Mouse (Mus musculus) intestine, embryonic 15.5 days (tissue): ENCODE data around the gene Olfr910. TPM values are rescaled to one million over a fixed set of nuclear protein-coding genes. Genes with fewer than 3 reads are reported as not detected.

Experiments used
- ATAC-seq: fragments of 200-750 bp; cut with Nextera tagmentation; 2 replicates; pipeline ENCODE4 v1.8.0; 2017; ENCODE audit warnings: moderate TSS enrichment, moderate library complexity
- H3K27ac ChIP-seq: fragments of 300-500 bp; sonication (generic); 2 replicates; pipeline ENCODE4 v1.5.1; 2015; ENCODE audit warnings: mild to moderate bottlenecking, inconsistent platforms
- H3K27me3 ChIP-seq: fragments of 300-500 bp; sonication (generic); replicated peaks from 2 replicates; pipeline ENCODE4 v1.6.1; 2015; ENCODE audit warnings: inconsistent platforms
- H3K36me3 ChIP-seq: fragments of 300-500 bp; sonication (generic); 2 replicates; pipeline ENCODE4 v1.6.1; 2015; ENCODE audit warnings: inconsistent platforms
- H3K4me1 ChIP-seq: fragments of 300-500 bp; sonication (generic); replicated peaks from 2 replicates; pipeline ENCODE4 v1.6.1; 2015; ENCODE audit warnings: inconsistent platforms
- H3K4me2 ChIP-seq: fragments of 300-500 bp; sonication (generic); replicated peaks from 2 replicates; pipeline ENCODE4 v1.6.1; 2015; ENCODE audit warnings: mild to moderate bottlenecking, inconsistent platforms
- H3K4me3 ChIP-seq: fragments of 300-500 bp; sonication (generic); replicated peaks from 2 replicates; pipeline ENCODE4 v1.5.1; 2015; ENCODE audit warnings: inconsistent platforms
- H3K9ac ChIP-seq: fragments of 300-500 bp; sonication (generic); 2 replicates; pipeline ENCODE4 v1.6.1; 2015; ENCODE audit warnings: inconsistent platforms
- H3K9me3 ChIP-seq: fragments of 300-500 bp; sonication (generic); 2 replicates; pipeline ENCODE4 v1.6.1; 2016; ENCODE audit warnings: inconsistent platforms
- WGBS: fragments of 180-500 bp; shearing (Covaris S2); methylation state at CpG from one replicate; pipeline ENCODE4 v1.1.7; 2015; 5-methylcytosine and 5-hydroxymethylcytosine counted together
- polyA plus RNA-seq: library from polyadenylated mRNA; unstranded; fragments of >200 nt; fragmentation: Nextera tagmentation; extraction: Ambion mirVana; gene quantifications from 2 replicates; pipeline ENCODE4 v1.2.1, GENCODE M21; 2015

Gene Olfr910
- not detected in 2 replicates for polyA plus RNA-seq

GRCm38 (mm10) chr9:38537549-38537948 lies at the start of gene Olfr910:
TSS of gene Olfr910 (plus strand) at chr9:38537849.
- no peak for ATAC-seq
- Histone ChIP-seq H3K9me3 (no peaks in the 10 kb centered on the region), H3K4me3 (no peak within 1 kb of the TSS), H3K27me3 (no peaks in the 10 kb centered on the region), H3K4me2 (no peak within 1 kb of the TSS), H3K9ac (no peak within 1 kb of the TSS), H3K36me3 (no peaks in the 10 kb centered on the region), H3K27ac (no peak within 1 kb of the TSS), H3K4me1 (no peaks in the 10 kb centered on the region)
- 93% methylated on average over 2 of the region's 2 CpGs for WGBS

GRCm38 (mm10) chr9:38495501-38495900 lies 42.1 kb upstream of the Olfr910 start, which contains the start of gene Olfr907:
TSS of gene Olfr907 (plus strand) at chr9:38495801.
- Histone ChIP-seq H3K4me2 (no peak within 1 kb of the TSS), H3K4me1 (no peaks in the 10 kb centered on the region), H3K36me3 (no peaks in the 10 kb centered on the region), H3K27me3 (no peaks in the 10 kb centered on the region), H3K9me3 (no peaks in the 10 kb centered on the region), H3K9ac (no peak within 1 kb of the TSS), H3K27ac (no peak within 1 kb of the TSS), H3K4me3 (no peak within 1 kb of the TSS)
- no peak for ATAC-seq
- WGBS = 82% methylated on average over 2 of the region's 2 CpGs

- no peak for ATAC-seq
- Histone ChIP-seq H3K36me3 (no peaks in the 10 kb centered on the region), H3K27ac (no peak overlapping the region), H3K4me1 (no peaks in the 10 kb centered on the region), H3K9me3 (no peaks in the 10 kb centered on the region), H3K4me2 (no peak overlapping the region), H3K27me3 (no peaks in the 10 kb centered on the region), H3K4me3 (no peak overlapping the region), H3K9ac (no peak overlapping the region)
- 67% methylated on average over 2 of the region's 2 CpGs for WGBS
Observed at GRCm38 (mm10) chr9:38512353-38512752, 25.3 kb upstream of the Olfr910 start.

GRCm38 (mm10) chr9:38521280-38521679 lies 16.4 kb upstream of the Olfr910 start, which contains the start of gene Olfr911-ps1:
TSS of gene Olfr911-ps1 (plus strand) at chr9:38521580.
- Histone ChIP-seq H3K9me3 (no peaks in the 10 kb centered on the region), H3K4me3 (no peak within 1 kb of the TSS), H3K4me2 (no peak within 1 kb of the TSS), H3K36me3 (no peaks in the 10 kb centered on the region), H3K9ac (no peak within 1 kb of the TSS), H3K27me3 (no peaks in the 10 kb centered on the region), H3K27ac (no peak within 1 kb of the TSS), H3K4me1 (no peaks in the 10 kb centered on the region)
- WGBS = 74% methylated on average over 1 of the region's 1 CpGs
- ATAC-seq = no peak

- H3K27me3 ChIP-seq = no peaks in the 10 kb centered on the region
- ATAC-seq = no peak
- no peak within 1 kb of the TSS for H3K27ac ChIP-seq
- H3K4me2 ChIP-seq = no peak within 1 kb of the TSS
- no peak within 1 kb of the TSS for H3K4me3 ChIP-seq
- no peaks in the 10 kb centered on the region for H3K36me3 ChIP-seq
- no peak within 1 kb of the TSS for H3K9ac ChIP-seq
- H3K9me3 ChIP-seq = no peaks in the 10 kb centered on the region
- WGBS = 66% methylated on average over 1 of the region's 1 CpGs
- no peaks in the 10 kb centered on the region for H3K4me1 ChIP-seq
Observed at GRCm38 (mm10) chr9:38579878-38580277, 42.2 kb downstream of the Olfr910 start, which contains the start of gene Olfr912. TSS of gene Olfr912 (plus strand) at chr9:38580178.

Other genes with a start within 250 kb of the Olfr910 start
- gene Olfr896-ps1, start 246.7 kb upstream of the Olfr910 start, polyA plus RNA-seq = not detected in 2 replicates
- not detected in 2 replicates for gene Olfr25, start 208.8 kb upstream of the Olfr910 start, polyA plus RNA-seq
- not detected in 2 replicates for gene Olfr898, start 189.4 kb upstream of the Olfr910 start, polyA plus RNA-seq
- gene Olfr250, start 171.0 kb upstream of the Olfr910 start, polyA plus RNA-seq = not detected in 2 replicates
- not detected in 2 replicates for gene Olfr251, start 160.8 kb upstream of the Olfr910 start, polyA plus RNA-seq
- not detected in 2 replicates for gene Olfr147, start 136.2 kb upstream of the Olfr910 start, polyA plus RNA-seq
- gene Olfr901, start 108.4 kb upstream of the Olfr910 start, polyA plus RNA-seq = not detected in 2 replicates
- not detected in 2 replicates for gene Olfr902, start 90.2 kb upstream of the Olfr910 start, polyA plus RNA-seq
- not detected in 2 replicates for gene Olfr904, start 74.7 kb upstream of the Olfr910 start, polyA plus RNA-seq
- not detected in 2 replicates for gene Olfr905, start 66.7 kb upstream of the Olfr910 start, polyA plus RNA-seq
- not detected in 2 replicates for gene Olfr906, start 50.8 kb upstream of the Olfr910 start, polyA plus RNA-seq
- not detected in 2 replicates for gene Olfr907, start 42.0 kb upstream of the Olfr910 start, polyA plus RNA-seq
- gene Olfr911-ps1, start 16.3 kb upstream of the Olfr910 start, polyA plus RNA-seq = not detected in 2 replicates
- not detected in 2 replicates for gene Olfr912, start 42.3 kb downstream of the Olfr910 start, polyA plus RNA-seq
- not detected in 2 replicates for gene Olfr913, start 54.9 kb downstream of the Olfr910 start, polyA plus RNA-seq
- not detected in 2 replicates for gene Olfr914, start 67.3 kb downstream of the Olfr910 start, polyA plus RNA-seq
- not detected in 2 replicates for gene Olfr916, start 122.0 kb downstream of the Olfr910 start, polyA plus RNA-seq
- gene Olfr917, start 128.0 kb downstream of the Olfr910 start, polyA plus RNA-seq = not detected in 2 replicates
- not detected in 2 replicates for gene Olfr918, start 136.8 kb downstream of the Olfr910 start, polyA plus RNA-seq
- not detected in 2 replicates for gene Olfr919, start 165.8 kb downstream of the Olfr910 start, polyA plus RNA-seq
- 14.7 and 15.2 TPM in 2 replicates for gene Vwa5a, start 180.4 kb downstream of the Olfr910 start, polyA plus RNA-seq
- gene Olfr920, start 214.4 kb downstream of the Olfr910 start, polyA plus RNA-seq = 0.03 TPM in 1 of 2 replicates, not detected in the other
- not detected in 2 replicates for gene Olfr921, start 235.2 kb downstream of the Olfr910 start, polyA plus RNA-seq